Mouse (Mus musculus) neural tube, embryonic 15.5 days (tissue): Measurements from ENCODE around the gene Siglece. TPM values are rescaled to one million over a fixed set of nuclear protein-coding genes. Genes with fewer than 3 reads are reported as not detected.
"Not testable (repeated sequence)": the region's sequence is repeated elsewhere in the genome, so short reads cannot be mapped to it uniquely, and the experiment has no call there.

Source experiments
- ATAC-seq: fragments of 200-750 bp; cut with Nextera tagmentation; 2 replicates; pipeline ENCODE4 v1.8.0; 2017; ENCODE audit warnings: mild to moderate bottlenecking, moderate TSS enrichment, moderate library complexity; ENCODE audit not compliant: low FRiP score
- H3K27ac ChIP-seq: fragments of 300-500 bp; sonication (generic); replicated peaks from 2 replicates; pipeline ENCODE4 v1.5.1; 2015; ENCODE audit warnings: mild to moderate bottlenecking, inconsistent platforms
- H3K27me3 ChIP-seq: fragments of 300-500 bp; sonication (generic); replicated peaks from 2 replicates; pipeline ENCODE4 v1.6.1; 2015; ENCODE audit warnings: inconsistent platforms
- H3K36me3 ChIP-seq: fragments of 300-500 bp; sonication (generic); 2 replicates; pipeline ENCODE4 v1.6.1; 2015; ENCODE audit warnings: inconsistent platforms
- H3K4me1 ChIP-seq: fragments of 300-500 bp; sonication (generic); 2 replicates; pipeline ENCODE4 v1.6.1; 2015; ENCODE audit warnings: inconsistent platforms
- H3K4me2 ChIP-seq: fragments of 300-500 bp; sonication (generic); 2 replicates; pipeline ENCODE4 v1.6.1; 2015; ENCODE audit warnings: inconsistent platforms, mild to moderate bottlenecking, moderate library complexity
- H3K4me3 ChIP-seq: fragments of 300-500 bp; sonication (generic); replicated peaks from 2 replicates; pipeline ENCODE4 v1.5.1; 2015; ENCODE audit warnings: mild to moderate bottlenecking, inconsistent platforms
- H3K9ac ChIP-seq: fragments of 300-500 bp; sonication (generic); replicated peaks from 2 replicates; pipeline ENCODE4 v1.6.1; 2015; ENCODE audit warnings: mild to moderate bottlenecking, inconsistent platforms
- H3K9me3 ChIP-seq: fragments of 300-500 bp; sonication (generic); replicated peaks from 2 replicates; pipeline ENCODE4 v1.6.1; 2016; ENCODE audit warnings: inconsistent platforms
- WGBS: fragments of 180-500 bp; shearing (Covaris S2); methylation state at CpG from one replicate; pipeline ENCODE4 v1.1.7; 2015; ENCODE audit warnings: mixed read lengths; 5-methylcytosine and 5-hydroxymethylcytosine counted together
- polyA plus RNA-seq: library from polyadenylated mRNA; unstranded; fragments of >200 nt; fragmentation: Nextera tagmentation; extraction: Ambion mirVana; gene quantifications from 2 replicates; pipeline ENCODE4 v1.2.1, GENCODE M21; 2015

Gene Siglece
- polyA plus RNA-seq, 1 experiment from 2014 or later = 0.23 TPM

DNA sequence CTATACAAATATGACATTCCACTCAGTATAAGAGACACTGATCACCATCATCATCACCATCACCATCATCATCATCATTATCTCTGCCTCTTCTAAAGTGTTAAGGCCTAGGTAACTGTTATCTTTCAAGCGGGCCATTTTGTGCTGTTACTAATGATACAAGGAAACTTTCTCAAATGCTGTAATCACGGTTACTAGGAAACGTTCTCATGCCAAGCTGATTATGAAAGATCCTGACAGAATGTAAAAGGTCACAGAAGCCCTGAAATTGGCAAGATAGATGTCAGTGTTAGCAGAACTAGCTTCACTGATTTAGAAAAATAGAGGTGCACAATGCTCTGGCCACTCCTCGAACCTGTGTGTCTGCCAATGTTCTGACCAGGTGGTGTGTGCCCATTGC, 7.3 kb upstream of the Siglece start:
- not testable (repeated sequence) for H3K9me3 ChIP-seq, H3K9ac ChIP-seq, H3K4me3 ChIP-seq, H3K27me3 ChIP-seq, H3K27ac ChIP-seq, H3K4me2 ChIP-seq, H3K36me3 ChIP-seq, ATAC-seq, H3K4me1 ChIP-seq
- WGBS = 93% methylated on average over 4 of the region's 4 CpGs

DNA sequence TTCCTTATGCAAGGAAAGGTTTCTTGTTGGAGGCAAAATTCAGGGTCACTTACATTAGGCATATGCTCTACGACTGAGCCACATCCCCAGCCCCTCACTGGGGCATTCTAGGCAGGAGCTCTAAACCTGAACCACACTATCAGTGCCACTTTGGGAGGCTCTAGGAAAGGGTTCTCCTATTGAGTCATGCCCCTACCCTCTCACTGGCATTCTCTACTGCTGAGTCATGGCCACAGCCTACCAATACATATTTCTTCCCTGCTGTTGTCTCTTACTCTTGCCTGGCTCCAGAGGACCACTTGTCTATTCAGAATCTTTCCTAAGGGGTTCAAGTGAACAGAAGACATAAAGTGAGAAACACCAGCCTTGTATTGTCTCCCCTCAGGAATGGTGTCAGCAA, 2.8 kb upstream of the Siglece start:
- Histone ChIP-seq H3K36me3 (no peaks in the 10 kb centered on the region), H3K4me1 (no peaks in the 10 kb centered on the region), H3K9me3 (no peaks in the 10 kb centered on the region), H3K27me3 (no peaks in the 10 kb centered on the region), H3K9ac (no peak overlapping the region), H3K4me3 (no peak overlapping the region), H3K4me2 (no peak overlapping the region), H3K27ac (no peak overlapping the region)
- no peak for ATAC-seq
- WGBS = 92% methylated on average over 1 of the region's 1 CpGs

DNA sequence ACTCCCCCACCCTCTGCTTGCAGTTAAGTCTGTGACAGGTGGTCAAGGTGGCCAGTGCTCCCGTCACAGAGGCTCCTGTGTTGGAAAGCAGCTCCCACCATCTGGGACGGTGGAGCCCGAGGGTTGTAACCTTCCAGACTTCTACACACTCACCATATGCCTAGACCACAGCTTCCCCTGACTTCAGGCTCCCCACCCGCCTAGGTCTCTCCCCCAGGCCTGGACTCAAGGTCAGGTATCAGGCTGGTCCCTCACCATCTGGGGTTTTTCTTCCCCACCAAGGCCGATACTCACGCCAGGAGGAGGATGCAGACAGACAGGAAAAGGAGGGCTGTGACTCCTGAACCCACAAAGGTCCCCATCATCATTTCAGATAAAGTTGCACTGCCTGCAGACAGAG, 3.7 kb downstream of the Siglece start:
- no peaks in the 10 kb centered on the region for H3K4me1 ChIP-seq
- no peaks in the 10 kb centered on the region for H3K27me3 ChIP-seq
- 76% methylated on average over 6 of the region's 6 CpGs for WGBS
- no peak overlapping the region for H3K4me2 ChIP-seq
- H3K36me3 ChIP-seq = no peaks in the 10 kb centered on the region
- no peak overlapping the region for H3K9ac ChIP-seq
- no peak overlapping the region for H3K4me3 ChIP-seq
- H3K9me3 ChIP-seq = no peaks in the 10 kb centered on the region
- no peak overlapping the region for H3K27ac ChIP-seq
- ATAC-seq = no peak

DNA sequence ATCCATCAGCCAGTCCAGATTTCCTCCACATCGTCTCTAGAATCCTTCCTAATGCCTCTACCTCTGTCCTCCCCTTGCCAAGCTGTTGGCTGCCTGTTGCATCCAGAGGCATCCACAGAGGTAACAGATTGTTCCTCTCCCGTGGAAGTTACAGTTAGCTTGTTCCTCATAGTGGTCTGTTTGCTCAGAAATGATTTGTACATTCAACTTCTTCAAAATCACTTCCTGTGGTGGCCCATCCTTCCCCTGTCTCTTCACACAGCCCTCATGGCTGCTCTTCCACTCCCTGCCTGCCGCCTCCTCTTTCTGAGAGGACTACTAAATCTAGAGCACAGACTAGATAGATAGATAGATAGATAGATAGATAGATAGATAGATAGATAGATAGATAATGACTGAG, 5.4 kb downstream of the Siglece start:
- Histone ChIP-seq H3K4me1 (no peaks in the 10 kb centered on the region), H3K27ac (no peak overlapping the region), H3K4me3 (no peak overlapping the region), H3K36me3 (no peaks in the 10 kb centered on the region), H3K9me3 (no peaks in the 10 kb centered on the region), H3K9ac (no peak overlapping the region), H3K27me3 (no peaks in the 10 kb centered on the region), H3K4me2 (no peak overlapping the region)
- ATAC-seq = no peak
- WGBS = 80% methylated on average over 3 of the region's 3 CpGs

DNA sequence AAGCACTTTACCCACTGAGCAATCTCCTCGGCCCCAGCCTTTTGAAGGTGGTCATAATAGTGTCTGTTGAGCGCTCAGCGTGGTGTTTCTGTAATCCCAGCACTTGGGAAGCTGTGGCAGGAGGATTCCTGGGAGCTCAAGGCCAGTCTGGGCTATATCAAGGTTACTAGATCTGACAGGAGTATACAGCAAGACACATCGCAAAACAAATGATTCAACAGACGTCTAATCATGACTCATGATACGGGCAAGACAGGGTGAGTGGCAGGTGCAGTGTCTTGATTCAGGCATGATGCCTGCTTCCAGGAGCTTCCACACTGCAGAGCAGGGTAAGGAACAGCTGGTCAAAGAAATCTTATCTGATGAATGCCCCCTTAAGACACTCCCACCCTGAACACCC, 7.3 kb downstream of the Siglece start:
- Histone ChIP-seq H3K4me2 (no peak overlapping the region), H3K27ac (no peak overlapping the region), H3K9me3 (no peaks in the 10 kb centered on the region), H3K9ac (no peak overlapping the region), H3K4me1 (no peaks in the 10 kb centered on the region), H3K4me3 (no peak overlapping the region), H3K27me3 (no peaks in the 10 kb centered on the region), H3K36me3 (no peaks in the 10 kb centered on the region)
- ATAC-seq = no peak
- 88% methylated on average over 6 of the region's 6 CpGs for WGBS

DNA sequence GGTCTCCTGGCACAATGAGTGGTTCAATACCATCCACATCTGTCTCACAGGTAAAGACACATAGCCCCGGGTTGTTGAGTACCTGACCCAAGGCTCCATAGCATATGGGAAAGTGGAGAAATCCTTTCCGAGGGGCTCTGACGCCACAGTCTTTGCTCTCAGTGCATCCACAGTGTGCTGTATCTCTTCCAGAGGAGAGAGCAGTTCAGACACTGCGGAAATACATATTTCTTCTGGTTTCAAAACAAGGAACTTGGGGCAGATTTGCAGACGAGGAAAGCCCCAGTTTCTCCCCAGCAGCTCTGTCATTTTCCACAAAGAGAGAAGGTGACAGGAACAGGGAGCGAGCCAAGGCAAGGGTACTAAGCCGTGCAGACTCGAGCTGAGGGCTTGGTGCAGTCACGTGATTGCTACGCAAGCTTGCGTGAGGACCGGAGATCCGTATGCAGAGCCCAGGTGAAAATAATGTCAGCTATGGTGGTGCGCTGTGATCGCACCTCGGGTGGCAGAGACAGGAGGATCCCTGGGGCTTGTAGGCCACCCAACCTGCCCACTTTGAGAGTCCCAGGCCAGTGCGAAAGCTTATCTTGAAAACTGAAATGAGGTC, 16.8 kb downstream of the Siglece start:
- no peak overlapping the region for H3K27ac ChIP-seq
- 82% methylated on average over 17 of the region's 17 CpGs for WGBS
- no peaks in the 10 kb centered on the region for H3K9me3 ChIP-seq
- no peak overlapping the region for H3K4me3 ChIP-seq
- no peaks in the 10 kb centered on the region for H3K36me3 ChIP-seq
- H3K4me1 ChIP-seq = no peaks in the 10 kb centered on the region
- H3K4me2 ChIP-seq = no peak overlapping the region
- no peak for ATAC-seq
- H3K27me3 ChIP-seq = no peaks in the 10 kb centered on the region
- no peak overlapping the region for H3K9ac ChIP-seq

DNA sequence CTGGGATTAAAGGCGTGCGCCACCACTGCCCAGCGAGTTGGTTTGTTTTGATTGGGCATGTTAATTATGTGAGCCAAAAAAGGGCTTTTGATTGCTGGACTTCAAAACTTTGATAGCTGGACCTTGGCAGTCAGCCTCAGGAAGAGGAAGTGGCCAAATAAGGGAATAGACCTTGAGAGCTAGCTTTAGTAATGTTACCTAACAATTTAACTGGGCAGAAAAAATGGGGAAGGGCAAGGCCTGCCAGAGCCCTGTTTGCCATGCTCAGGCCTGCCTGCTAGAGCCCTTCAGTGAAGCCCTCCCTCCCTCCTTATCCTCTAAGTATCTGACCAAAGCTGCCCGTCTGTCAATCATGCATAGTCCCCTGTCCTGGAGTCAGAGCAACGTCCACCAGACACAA, 17.4 kb downstream of the Siglece start:
- no peak overlapping the region for H3K4me3 ChIP-seq
- H3K27me3 ChIP-seq = no peaks in the 10 kb centered on the region
- H3K36me3 ChIP-seq = no peaks in the 10 kb centered on the region
- no peak overlapping the region for H3K9ac ChIP-seq
- no peak overlapping the region for H3K27ac ChIP-seq
- H3K4me2 ChIP-seq = no peak overlapping the region
- no peak for ATAC-seq
- 85% methylated on average over 5 of the region's 5 CpGs for WGBS
- no peaks in the 10 kb centered on the region for H3K4me1 ChIP-seq
- H3K9me3 ChIP-seq = no peaks in the 10 kb centered on the region

DNA sequence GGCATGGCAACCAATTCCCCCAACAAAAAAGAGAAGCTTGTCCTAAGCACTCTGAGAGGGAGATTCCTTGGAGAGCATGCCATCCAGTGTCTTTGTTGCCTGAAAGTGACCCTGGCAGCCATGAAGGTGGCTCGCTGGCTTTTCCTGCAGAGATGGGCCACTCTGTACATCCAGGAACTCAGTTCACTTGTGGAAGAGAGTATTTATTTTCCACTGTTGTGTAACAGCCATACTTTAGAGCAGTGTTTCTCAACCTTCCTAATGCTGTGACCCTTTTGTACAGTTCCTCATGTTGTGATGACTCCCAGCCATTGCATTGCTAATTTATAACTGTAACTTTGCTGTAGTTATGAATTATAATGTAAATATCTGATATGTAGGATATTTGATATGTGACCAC, 22.8 kb downstream of the Siglece start:
- WGBS = 55% methylated on average over 1 of the region's 1 CpGs
- Histone ChIP-seq H3K9me3 (no peaks in the 10 kb centered on the region), H3K4me1 (no peaks in the 10 kb centered on the region), H3K4me3 (no peak overlapping the region), H3K27ac (no peak overlapping the region), H3K36me3 (no peaks in the 10 kb centered on the region), H3K9ac (no peak overlapping the region), H3K4me2 (no peak overlapping the region), H3K27me3 (no peaks in the 10 kb centered on the region)
- ATAC-seq = no peak

DNA sequence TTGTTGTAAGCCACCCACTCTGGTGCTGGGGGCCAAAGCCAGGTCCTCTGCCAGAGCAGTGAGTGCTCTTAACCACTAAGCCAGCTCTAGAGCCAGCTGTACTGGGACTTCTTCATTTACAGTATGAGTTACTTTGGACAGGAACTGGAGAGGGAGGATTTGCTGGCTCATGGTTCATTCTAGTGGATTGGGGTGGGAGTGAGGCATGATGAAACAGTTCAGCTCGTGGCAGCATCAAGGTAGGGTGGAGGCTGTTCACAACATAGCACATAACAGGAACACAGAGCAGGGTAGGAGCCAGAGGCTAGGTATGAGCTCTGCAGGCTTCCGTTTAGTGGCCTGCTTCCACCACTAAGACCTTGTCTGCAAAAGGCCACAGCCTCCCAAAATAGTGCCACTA, 23.8 kb downstream of the Siglece start:
- Histone ChIP-seq H3K9me3 (no peaks in the 10 kb centered on the region), H3K27me3 (no peaks in the 10 kb centered on the region), H3K4me3 (no peak overlapping the region), H3K27ac (no peak overlapping the region), H3K9ac (no peak overlapping the region), H3K4me1 (no peaks in the 10 kb centered on the region), H3K4me2 (no peak overlapping the region), H3K36me3 (no peaks in the 10 kb centered on the region)
- ATAC-seq = no peak
- WGBS = 64% methylated on average over 2 of the region's 2 CpGs

DNA sequence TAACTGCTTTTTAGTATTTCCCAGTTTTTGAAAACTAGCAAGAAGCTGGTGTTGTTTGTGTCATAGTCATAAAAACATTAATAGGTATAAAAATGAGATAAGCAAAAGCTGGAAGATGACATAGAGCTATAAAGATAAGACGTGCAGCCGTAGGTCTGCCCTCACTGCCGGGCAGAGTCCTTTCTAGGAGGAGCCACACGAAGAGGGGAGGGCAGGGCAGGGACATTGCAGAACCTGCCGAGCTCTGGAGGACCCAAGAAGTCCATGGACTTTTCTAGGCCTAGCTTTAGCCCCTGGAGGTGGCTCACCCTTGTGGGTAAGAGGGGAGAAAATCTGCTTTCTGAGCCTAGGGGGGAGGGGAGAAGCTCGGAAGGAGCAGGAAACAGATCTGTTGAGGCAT, 25.5 kb downstream of the Siglece start, which contains the start of gene Ceacam18:
Ceacam18 (plus strand) TSS at position 208 of the 400 bp plus-strand sequence.
- 70% methylated on average over 6 of the region's 6 CpGs for WGBS
- Histone ChIP-seq H3K4me2 (no peak within 1 kb of the TSS), H3K27ac (no peak within 1 kb of the TSS), H3K4me3 (no peak within 1 kb of the TSS), H3K9me3 (no peaks in the 10 kb centered on the region), H3K4me1 (no peaks in the 10 kb centered on the region), H3K27me3 (no peaks in the 10 kb centered on the region), H3K36me3 (no peaks in the 10 kb centered on the region), H3K9ac (no peak within 1 kb of the TSS)
- no peak for ATAC-seq

DNA sequence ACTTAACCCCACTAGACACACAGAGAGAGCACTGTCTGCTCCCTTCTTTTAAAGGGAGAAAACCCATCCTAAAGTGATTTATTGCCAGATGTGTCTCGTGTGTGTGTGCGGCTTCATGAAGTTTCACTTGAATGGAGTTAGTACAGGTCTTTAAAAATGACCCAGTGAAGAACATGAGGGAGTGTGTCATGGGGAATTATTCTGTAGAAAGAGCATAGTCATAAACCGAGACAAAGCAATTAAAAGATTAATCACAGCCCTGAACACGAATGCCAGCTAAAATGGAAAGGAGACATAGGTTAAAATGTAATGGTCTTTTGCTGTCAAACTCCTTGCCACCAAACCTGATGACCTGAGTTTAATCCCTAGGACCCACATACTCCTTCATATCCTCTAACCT, 26.0 kb downstream of the Siglece start:
- no peaks in the 10 kb centered on the region for H3K4me1 ChIP-seq
- no peak overlapping the region for H3K4me3 ChIP-seq
- H3K9ac ChIP-seq = no peak overlapping the region
- no peaks in the 10 kb centered on the region for H3K36me3 ChIP-seq
- H3K27ac ChIP-seq = no peak overlapping the region
- no peak overlapping the region for H3K4me2 ChIP-seq
- no peaks in the 10 kb centered on the region for H3K27me3 ChIP-seq
- no peaks in the 10 kb centered on the region for H3K9me3 ChIP-seq
- ATAC-seq = no peak
- WGBS = 45% methylated on average over 4 of the region's 4 CpGs

DNA sequence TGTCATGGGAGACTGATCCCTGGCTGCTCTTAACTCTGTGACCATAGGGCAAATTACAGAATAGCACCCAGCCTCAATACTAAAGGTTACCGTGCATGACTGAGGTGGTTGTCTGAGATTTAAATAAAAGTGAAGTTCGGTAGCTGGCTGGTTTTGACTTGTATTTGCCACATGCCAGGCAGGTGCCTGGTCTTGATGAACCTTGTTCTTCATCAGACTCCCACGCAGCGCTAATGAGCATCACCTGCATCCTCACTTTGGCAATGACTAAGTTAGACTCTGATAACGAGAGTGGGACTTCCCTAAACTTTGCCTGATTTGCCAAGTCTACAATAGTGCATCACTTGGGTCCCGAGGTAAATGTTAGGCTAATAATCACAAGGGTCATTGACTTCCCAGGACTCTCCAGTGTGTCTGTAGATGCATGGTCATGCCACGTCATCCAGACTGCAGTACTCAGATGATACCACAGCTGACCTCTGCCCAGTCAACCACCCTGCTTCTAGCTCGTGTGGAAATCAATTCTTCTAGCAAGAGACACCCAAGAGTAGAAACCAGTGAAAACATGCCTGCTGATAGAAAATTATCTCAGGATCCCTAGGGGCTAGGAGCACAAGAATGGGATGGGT, 34.1 kb downstream of the Siglece start:
- no peak for ATAC-seq
- H3K27ac ChIP-seq = no peak overlapping the region
- H3K4me3 ChIP-seq = no peak overlapping the region
- H3K9me3 ChIP-seq = no peaks in the 10 kb centered on the region
- H3K4me2 ChIP-seq = no peak overlapping the region
- peaks cover 3% of the 10 kb centered on the region; the same call in 1 of the 2 replicates for H3K4me1 ChIP-seq
- no peak overlapping the region for H3K9ac ChIP-seq
- no peaks in the 10 kb centered on the region for H3K36me3 ChIP-seq
- WGBS = 86% methylated on average over 8 of the region's 8 CpGs
- no peaks in the 10 kb centered on the region for H3K27me3 ChIP-seq
